Mouse (Mus musculus): ENCODE results near the gene Trim40. TPM values are rescaled to one million over a fixed set of nuclear protein-coding genes. Genes with fewer than 3 reads are reported as not detected.

Gene Trim40
- polyA plus RNA-seq, 1 experiment from 2014 or later = not detected

- Histone ChIP-seq H3K27me3 (ENCODE audit: low read depth, poor library complexity, severe bottlenecking) (no peaks in the 10 kb centered on the region), H3K36me3 (no peaks in the 10 kb centered on the region), H3K4me1 (no peaks in the 10 kb centered on the region), H3K27ac (no peak overlapping the region), H3K9me3 (replicated peaks) (no peaks in the 10 kb centered on the region), H3K4me3 (no peak overlapping the region)
- 83% methylated on average over 2 of the region's 2 CpGs for WGBS
- no peak for DNase-seq (ENCODE audit: low spot score)
Measured at GRCm38 (mm10) chr17:36883350-36883749, 6.6 kb downstream of the Trim40 start.

GRCm38 (mm10) chr17:36874636-36875035, 15.3 kb downstream of the Trim40 start:
- peaks cover 5% of the 10 kb centered on the region; the same call in 1 of the 2 replicates for H3K27me3 ChIP-seq (ENCODE audit: low read depth, poor library complexity, severe bottlenecking)
- 79% methylated on average over 4 of the region's 4 CpGs for WGBS
- no peaks in the 10 kb centered on the region for H3K36me3 ChIP-seq
- no peaks in the 10 kb centered on the region for H3K9me3 ChIP-seq (replicated peaks)
- no peaks in the 10 kb centered on the region for H3K4me1 ChIP-seq
- no peak overlapping the region for H3K4me3 ChIP-seq
- no peak overlapping the region for H3K27ac ChIP-seq
- DNase-seq (ENCODE audit: low spot score) = no peak

- no peak overlapping the region for H3K27ac ChIP-seq
- H3K27me3 ChIP-seq (ENCODE audit: low read depth, poor library complexity, severe bottlenecking) = peaks cover 35% of the 10 kb centered on the region
- no peaks in the 10 kb centered on the region for H3K36me3 ChIP-seq
- no peak for DNase-seq (ENCODE audit: low spot score)
- no peak overlapping the region; the same call in 1 of the 2 replicates for H3K4me3 ChIP-seq
- peaks cover 6% of the 10 kb centered on the region for H3K4me1 ChIP-seq
- H3K9me3 ChIP-seq (replicated peaks) = no peaks in the 10 kb centered on the region
- 74% methylated on average over 25 of the region's 25 CpGs for WGBS
Measured at GRCm38 (mm10) chr17:36869955-36870810, 19.7 kb downstream of the Trim40 start.

- no peak within 1 kb of the TSS; the same call in 1 of the 2 replicates for H3K4me3 ChIP-seq
- peaks cover 43% of the 10 kb centered on the region for H3K27me3 ChIP-seq (ENCODE audit: low read depth, poor library complexity, severe bottlenecking)
- no peak for DNase-seq (ENCODE audit: low spot score)
- no peaks in the 10 kb centered on the region for H3K36me3 ChIP-seq
- H3K9me3 ChIP-seq (replicated peaks) = no peaks in the 10 kb centered on the region
- peaks cover 6% of the 10 kb centered on the region for H3K4me1 ChIP-seq
- WGBS = 83% methylated on average over 4 of the region's 4 CpGs
- H3K27ac ChIP-seq = no peak within 1 kb of the TSS
Measured at GRCm38 (mm10) chr17:36869284-36869954, 20.5 kb downstream of the Trim40 start, which contains the start of gene Trim10. Gene Trim10, plus strand, starts transcription at chr17:36869574.

GRCm38 (mm10) chr17:36868836-36869235, 21.1 kb downstream of the Trim40 start:
- no peaks in the 10 kb centered on the region for H3K9me3 ChIP-seq (replicated peaks)
- 91% methylated on average over 2 of the region's 2 CpGs for WGBS
- DNase-seq (ENCODE audit: low spot score) = no peak
- no peak overlapping the region for H3K4me3 ChIP-seq
- H3K27ac ChIP-seq = no peak overlapping the region
- H3K4me1 ChIP-seq = peaks cover 6% of the 10 kb centered on the region
- H3K36me3 ChIP-seq = no peaks in the 10 kb centered on the region
- peaks cover 44% of the 10 kb centered on the region for H3K27me3 ChIP-seq (ENCODE audit: low read depth, poor library complexity, severe bottlenecking)

- WGBS = 15% methylated on average over 29 of the region's 29 CpGs
- peaks cover 42% of the 10 kb centered on the region for H3K27me3 ChIP-seq (ENCODE audit: low read depth, poor library complexity, severe bottlenecking)
- H3K27ac ChIP-seq = no peak within 1 kb of the TSS
- H3K4me1 ChIP-seq = peaks cover 6% of the 10 kb centered on the region
- no peaks in the 10 kb centered on the region for H3K36me3 ChIP-seq
- no peak for DNase-seq (ENCODE audit: low spot score)
- no peaks in the 10 kb centered on the region for H3K9me3 ChIP-seq (replicated peaks)
- peak within 1 kb of the TSS; percentile 28 for H3K4me3 ChIP-seq
Measured at GRCm38 (mm10) chr17:36866719-36867527, 23.0 kb downstream of the Trim40 start, which contains the start of gene Trim15. Gene Trim15, minus strand, starts transcription at chr17:36867210.

GRCm38 (mm10) chr17:36861680-36862079, 28.2 kb downstream of the Trim40 start:
- peaks cover 1% of the 10 kb centered on the region for H3K4me1 ChIP-seq
- peaks cover 23% of the 10 kb centered on the region for H3K27me3 ChIP-seq (ENCODE audit: low read depth, poor library complexity, severe bottlenecking)
- no peak for DNase-seq (ENCODE audit: low spot score)
- H3K27ac ChIP-seq = no peak overlapping the region
- H3K36me3 ChIP-seq = peaks cover 35% of the 10 kb centered on the region
- 56% methylated on average over 2 of the region's 2 CpGs for WGBS
- no peak overlapping the region for H3K4me3 ChIP-seq
- H3K9me3 ChIP-seq (replicated peaks) = no peaks in the 10 kb centered on the region

- Histone ChIP-seq H3K27ac (no peak overlapping the region), H3K4me1 (no peaks in the 10 kb centered on the region), H3K4me3 (no peak overlapping the region), H3K36me3 (peaks cover 66% of the 10 kb centered on the region), H3K9me3 (replicated peaks) (no peaks in the 10 kb centered on the region), H3K27me3 (ENCODE audit: low read depth, poor library complexity, severe bottlenecking) (no peaks in the 10 kb centered on the region)
- WGBS = 89% methylated on average over 3 of the region's 3 CpGs
- DNase-seq (ENCODE audit: low spot score) = no peak
Measured at GRCm38 (mm10) chr17:36858181-36858580, 31.7 kb downstream of the Trim40 start.

- Histone ChIP-seq H3K9me3 (replicated peaks) (no peaks in the 10 kb centered on the region), H3K4me3 (no peak overlapping the region), H3K4me1 (no peaks in the 10 kb centered on the region), H3K27ac (no peak overlapping the region), H3K27me3 (ENCODE audit: low read depth, poor library complexity, severe bottlenecking) (no peaks in the 10 kb centered on the region), H3K36me3 (peaks cover 86% of the 10 kb centered on the region)
- 94% methylated on average over 4 of the region's 4 CpGs for WGBS
- DNase-seq (ENCODE audit: low spot score) = no peak
Measured at GRCm38 (mm10) chr17:36856236-36856635, 33.7 kb downstream of the Trim40 start.

- peaks cover 93% of the 10 kb centered on the region for H3K36me3 ChIP-seq
- H3K4me3 ChIP-seq = no peak overlapping the region
- no peak for DNase-seq (ENCODE audit: low spot score)
- WGBS = 93% methylated on average over 3 of the region's 3 CpGs
- no peaks in the 10 kb centered on the region for H3K27me3 ChIP-seq (ENCODE audit: low read depth, poor library complexity, severe bottlenecking)
- no peaks in the 10 kb centered on the region for H3K4me1 ChIP-seq
- no peak overlapping the region for H3K27ac ChIP-seq
- H3K9me3 ChIP-seq (replicated peaks) = no peaks in the 10 kb centered on the region
Measured at GRCm38 (mm10) chr17:36855484-36855883, 34.4 kb downstream of the Trim40 start.

GRCm38 (mm10) chr17:36851627-36852026, 38.3 kb downstream of the Trim40 start:
- 87% methylated on average over 5 of the region's 5 CpGs for WGBS
- H3K27me3 ChIP-seq (ENCODE audit: low read depth, poor library complexity, severe bottlenecking) = no peaks in the 10 kb centered on the region
- no peak for DNase-seq (ENCODE audit: low spot score)
- H3K9me3 ChIP-seq (replicated peaks) = no peaks in the 10 kb centered on the region
- no peak overlapping the region for H3K4me3 ChIP-seq
- H3K27ac ChIP-seq = no peak overlapping the region
- peaks cover 62% of the 10 kb centered on the region for H3K36me3 ChIP-seq
- H3K4me1 ChIP-seq = no peaks in the 10 kb centered on the region

- Histone ChIP-seq H3K4me1 (no peaks in the 10 kb centered on the region), H3K27ac (no peak overlapping the region), H3K9me3 (replicated peaks) (no peaks in the 10 kb centered on the region), H3K36me3 (peaks cover 62% of the 10 kb centered on the region), H3K27me3 (ENCODE audit: low read depth, poor library complexity, severe bottlenecking) (no peaks in the 10 kb centered on the region), H3K4me3 (no peak overlapping the region)
- no peak for DNase-seq (ENCODE audit: low spot score)
- 85% methylated on average over 5 of the region's 5 CpGs for WGBS
Measured at GRCm38 (mm10) chr17:36851200-36851599, 38.7 kb downstream of the Trim40 start.
